Mouse (Mus musculus) layer of hippocampus, postnatal 10 days (tissue): Measurements from ENCODE around the gene Rpe. TPM values are rescaled to one million over a fixed set of nuclear protein-coding genes. Genes with fewer than 3 reads are reported as not detected.

Source experiments
- total RNA-seq, 2 experiments: library from RNA; stranded (reverse); gene quantifications; 2 replicates each; pipeline ENCODE4 v1.2.3; 2021

Gene Rpe
- total RNA-seq, 2 experiments from 2014 or later = 34.7 to 42.6 TPM

Other genes with a start within 250 kb of the Rpe start
- 10 to 100 TPM; 95.2 to 99.4 TPM for gene Unc80, start 232.5 kb upstream of the Rpe start, total RNA-seq
- gene Kansl1l, start 116.7 kb downstream of the Rpe start, total RNA-seq = 10 to 100 TPM; 13.8 to 14.0 TPM
- 10 to 100 TPM; 38.1 to 42.5 TPM for gene Acadl, start 162.4 kb downstream of the Rpe start, total RNA-seq
- 1 to 10 TPM in 1 of 2 experiments, under 1 TPM in 1; 0.34 to 1.0 TPM for gene Myl1, start 244.6 kb downstream of the Rpe start, total RNA-seq